Mouse (Mus musculus) heart, embryonic 14.5 days (tissue): ENCODE results near the gene Vmn1r78. TPM values are rescaled to one million over a fixed set of nuclear protein-coding genes. Genes with fewer than 3 reads are reported as not detected.
"Not testable (repeated sequence)": the region's sequence is repeated elsewhere in the genome, so short reads cannot be mapped to it uniquely, and the experiment has no call there.

ENCODE experiments used
- ATAC-seq: fragments of 200-750 bp; cut with Nextera tagmentation; 2 replicates; pipeline ENCODE4 v1.8.0; 2017; ENCODE audit warnings: low read depth, moderate TSS enrichment; ENCODE audit not compliant: insufficient number of reproducible peaks, insufficient read depth, low FRiP score
- H3K27ac ChIP-seq, 2 experiments: fragments of 200-500 bp in 1 of 2; fragments of 300-500 bp in 1 of 2; sonication (generic) in 1 of 2; replicated peaks in 1 of 2; 2 replicates each; pipeline ENCODE4 v1.5.1; 2012 to 2014; ENCODE audit warnings: low read depth in 2 of 2, low read length in 2 of 2, control low read depth in 1 of 2, mild to moderate bottlenecking in 1 of 2, mixed read lengths in 1 of 2; ENCODE audit not compliant: control insufficient read depth in 1 of 2, insufficient read depth in 1 of 2
- H3K27me3 ChIP-seq: fragments of 300-500 bp; sonication (generic); 2 replicates; pipeline ENCODE4 v1.6.1; 2014; ENCODE audit warnings: mild to moderate bottlenecking, low read length, control low read depth; ENCODE audit not compliant: control insufficient read depth, insufficient read depth
- H3K36me3 ChIP-seq: fragments of 300-500 bp; sonication (generic); 2 replicates; pipeline ENCODE4 v1.6.1; 2014; ENCODE audit warnings: mild to moderate bottlenecking, control low read depth, low read length, mixed read lengths; ENCODE audit not compliant: control insufficient read depth, insufficient read depth
- H3K4me1 ChIP-seq, 2 experiments: fragments of 200-500 bp in 1 of 2; fragments of 300-500 bp in 1 of 2; sonication (generic) in 1 of 2; 2 replicates each; pipeline ENCODE4 v1.6.1; 2012 to 2014; ENCODE audit warnings: low read length in 2 of 2, control low read depth in 1 of 2, mixed read lengths in 1 of 2; ENCODE audit not compliant: control insufficient read depth in 2 of 2, insufficient read depth in 2 of 2
- H3K4me2 ChIP-seq: fragments of 300-500 bp; sonication (generic); 2 replicates; pipeline ENCODE4 v1.6.1; 2014; ENCODE audit warnings: mild to moderate bottlenecking, low read length
- H3K4me3 ChIP-seq, 2 experiments: fragments of 200-500 bp in 1 of 2; fragments of 300-500 bp in 1 of 2; sonication (generic) in 1 of 2; 2 replicates each; pipeline ENCODE4 v1.5.1; 2012 to 2014; ENCODE audit warnings: low read length in 2 of 2, mild to moderate bottlenecking in 2 of 2, control low read depth in 1 of 2, low read depth in 1 of 2, moderate library complexity in 1 of 2; ENCODE audit not compliant: control insufficient read depth in 1 of 2, insufficient read depth in 1 of 2
- H3K9ac ChIP-seq: fragments of 300-500 bp; sonication (generic); 2 replicates; pipeline ENCODE4 v1.6.1; 2014; ENCODE audit warnings: mild to moderate bottlenecking, low read length
- H3K9me3 ChIP-seq: fragments of 300-500 bp; sonication (generic); 2 replicates; pipeline ENCODE4 v1.6.1; 2016; ENCODE audit warnings: low read length, control low read depth; ENCODE audit not compliant: control insufficient read depth
- WGBS: fragments of 180-500 bp; shearing (Covaris S2); extraction: QIAGEN DNeasy Blood & Tissue Kit; methylation state at CpG from one replicate; pipeline ENCODE4 v1.1.7; 2014; 5-methylcytosine and 5-hydroxymethylcytosine counted together
- polyA plus RNA-seq: library from polyadenylated mRNA; unstranded; fragments of >200 nt; fragmentation: Nextera tagmentation; extraction: Ambion mirVana; gene quantifications from 2 replicates; pipeline ENCODE4 v1.2.1, GENCODE M21; 2014

Gene Vmn1r78
- not detected in 2 replicates for polyA plus RNA-seq

- Histone ChIP-seq H3K4me2 (no peak within 1 kb of the TSS), H3K36me3 (no peaks in the 10 kb centered on the region), H3K27me3 (no peaks in the 10 kb centered on the region), H3K27ac (no peak within 1 kb of the TSS), H3K4me3 (no peak within 1 kb of the TSS), H3K9ac (no peak within 1 kb of the TSS), H3K9me3 (peaks cover 4% of the 10 kb centered on the region; the same call in 1 of the 2 replicates), H3K4me1 (no peaks in the 10 kb centered on the region)
- ATAC-seq: no peak
- WGBS: 42% methylated on average over 2 of the region's 2 CpGs
Measured at GRCm38 (mm10) chr7:12149957-12150356, at the start of gene Vmn1r78. Gene Vmn1r78, plus strand, starts transcription at chr7:12150257.

GRCm38 (mm10) chr7:12156463-12156862 lies 6.4 kb downstream of the Vmn1r78 start:
- not testable (repeated sequence) for H3K27me3 ChIP-seq, H3K4me1 ChIP-seq, H3K36me3 ChIP-seq, H3K27ac ChIP-seq, H3K9me3 ChIP-seq, H3K9ac ChIP-seq, H3K4me3 ChIP-seq, ATAC-seq, H3K4me2 ChIP-seq
- 40% methylated on average over 1 of the region's 1 CpGs for WGBS

DNA sequence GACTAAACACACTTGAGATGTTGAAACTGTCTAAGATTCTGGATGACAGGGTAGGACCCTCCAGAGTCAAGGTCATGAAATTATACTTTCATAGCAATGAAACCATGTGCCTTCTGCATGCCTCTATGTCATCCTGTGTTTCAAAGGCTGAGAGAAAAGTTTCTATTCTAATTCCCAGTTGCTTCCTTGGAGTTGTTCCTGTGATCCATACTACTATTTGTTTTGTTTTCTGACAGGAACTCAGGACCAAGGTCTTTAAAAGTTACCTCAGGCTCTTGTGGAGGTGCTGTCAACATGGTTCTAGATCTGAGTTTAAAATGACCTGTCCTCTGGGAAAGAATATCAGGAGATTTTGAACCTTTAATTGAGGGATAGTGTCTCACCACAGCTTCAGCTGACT lies 20.9 kb downstream of the Vmn1r78 start, which contains the start of gene Vmn1r79:
Vmn1r79 (plus strand) TSS at position 301 of the 400 bp plus-strand sequence.
- H3K4me2 ChIP-seq, H3K27ac ChIP-seq, H3K36me3 ChIP-seq, H3K4me3 ChIP-seq, H3K27me3 ChIP-seq, H3K9me3 ChIP-seq, H3K9ac ChIP-seq, ATAC-seq, H3K4me1 ChIP-seq: not testable (repeated sequence)

DNA sequence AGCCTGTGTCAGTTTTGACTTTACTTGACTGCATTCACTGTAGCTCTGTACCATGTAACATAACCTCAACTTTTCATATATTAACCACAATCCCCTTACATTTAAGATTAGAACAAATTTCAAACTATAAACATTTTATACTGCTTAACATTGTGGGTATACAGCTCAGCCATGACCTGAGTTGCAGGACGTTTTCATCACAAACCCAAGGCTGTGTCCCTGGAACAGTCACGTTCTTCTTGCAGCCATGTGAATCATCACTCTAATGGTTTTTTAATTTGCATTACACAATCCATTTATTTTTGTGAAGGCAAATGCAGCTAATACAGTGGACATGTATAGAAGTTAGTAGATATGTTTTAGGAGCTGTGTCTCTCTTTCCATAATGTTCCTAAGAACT lies 22.9 kb downstream of the Vmn1r78 start:
- 57% methylated on average over 2 of the region's 2 CpGs for WGBS
- not testable (repeated sequence) for H3K9me3 ChIP-seq, H3K27me3 ChIP-seq

DNA sequence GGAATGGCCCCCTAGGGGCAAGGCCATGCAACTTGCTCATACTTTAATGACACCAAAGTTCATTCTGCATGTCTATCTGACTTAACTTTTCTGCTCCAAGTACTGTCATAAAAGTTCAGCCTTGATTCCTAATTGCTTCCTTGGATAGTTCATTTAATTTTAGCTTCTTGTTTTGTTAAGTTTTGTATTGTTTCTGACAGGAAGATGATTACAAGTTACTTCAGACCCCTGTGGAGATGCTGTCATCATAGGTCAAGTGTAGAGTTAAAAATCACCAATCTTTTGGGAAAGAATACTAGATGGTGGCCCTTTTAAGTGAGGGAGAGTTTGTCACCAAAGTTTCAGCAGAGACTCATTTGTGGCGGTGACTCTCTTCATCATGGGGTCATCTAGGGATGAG lies 38.9 kb downstream of the Vmn1r78 start, which contains the start of gene Vmn1r80:
Vmn1r80 (plus strand) TSS at position 301 of the 400 bp plus-strand sequence.
- Histone ChIP-seq H3K27ac (no peak within 1 kb of the TSS), H3K4me2 (no peak within 1 kb of the TSS), H3K4me1 (no peaks in the 10 kb centered on the region), H3K4me3 (no peak within 1 kb of the TSS), H3K27me3 (no peaks in the 10 kb centered on the region), H3K36me3 (no peaks in the 10 kb centered on the region), H3K9ac (no peak within 1 kb of the TSS), H3K9me3 (peaks cover 10% of the 10 kb centered on the region)
- 71% methylated on average over 1 of the region's 1 CpGs for WGBS
- ATAC-seq: no peak

More for the DNA sequence above, 22.9 kb downstream of the Vmn1r78 start:
- not testable (repeated sequence) for H3K4me2 ChIP-seq, H3K4me1 ChIP-seq, H3K27ac ChIP-seq, H3K36me3 ChIP-seq, ATAC-seq, H3K4me3 ChIP-seq, H3K9ac ChIP-seq

GRCm38 (mm10) chr7:12204141-12204540 lies 54.1 kb downstream of the Vmn1r78 start:
- H3K27ac ChIP-seq: no peak overlapping the region
- no peak for ATAC-seq
- no peak overlapping the region for H3K9ac ChIP-seq
- H3K4me2 ChIP-seq: no peak overlapping the region
- 55% methylated on average over 2 of the region's 2 CpGs for WGBS
- no peaks in the 10 kb centered on the region for H3K27me3 ChIP-seq
- H3K36me3 ChIP-seq: no peaks in the 10 kb centered on the region
- H3K4me1 ChIP-seq: no peaks in the 10 kb centered on the region
- H3K9me3 ChIP-seq: peaks cover 14% of the 10 kb centered on the region; the same call in 1 of the 2 replicates
- H3K4me3 ChIP-seq: no peak overlapping the region

Other genes starting within 250 kb of the Vmn1r78 start
- not detected in 2 replicates for gene Vmn1r76, start 212.0 kb upstream of the Vmn1r78 start, polyA plus RNA-seq
- gene Vmn1r77, start 113.5 kb upstream of the Vmn1r78 start, polyA plus RNA-seq: not detected in 2 replicates
- not detected in 2 replicates for gene Vmn1r79, start 21.0 kb downstream of the Vmn1r78 start, polyA plus RNA-seq
- not detected in 2 replicates for gene Vmn1r80, start 39.0 kb downstream of the Vmn1r78 start, polyA plus RNA-seq
- gene Vmn1r81, start 118.0 kb downstream of the Vmn1r78 start, polyA plus RNA-seq: not detected in 2 replicates
- not detected in 2 replicates for gene Vmn1r82, start 150.2 kb downstream of the Vmn1r78 start, polyA plus RNA-seq
- not detected in 2 replicates for gene Vmn1r83, start 179.2 kb downstream of the Vmn1r78 start, polyA plus RNA-seq
- not detected in 2 replicates for gene Vmn1r84, start 219.0 kb downstream of the Vmn1r78 start, polyA plus RNA-seq